Mouse (Mus musculus) intestine, embryonic 16.5 days (tissue): Measurements from ENCODE around the gene Cdv3. TPM values are rescaled to one million over a fixed set of nuclear protein-coding genes. Genes with fewer than 3 reads are reported as not detected.

Experiments
- ATAC-seq: fragments of 200-750 bp; cut with Nextera tagmentation; 2 replicates; pipeline ENCODE4 v1.8.0; 2017; ENCODE audit warnings: moderate TSS enrichment, moderate library complexity
- H3K27ac ChIP-seq: fragments of 300-500 bp; sonication (generic); 2 replicates; pipeline ENCODE4 v1.5.1; 2014; ENCODE audit warnings: mild to moderate bottlenecking, low read length
- H3K27me3 ChIP-seq: fragments of 300-500 bp; sonication (generic); replicated peaks from 2 replicates; pipeline ENCODE4 v1.6.1; 2014; ENCODE audit warnings: low read length, control low read depth, mixed read lengths; ENCODE audit not compliant: control insufficient read depth, insufficient read depth
- H3K36me3 ChIP-seq: fragments of 300-500 bp; sonication (generic); 2 replicates; pipeline ENCODE4 v1.6.1; 2014; ENCODE audit warnings: low read length, control low read depth; ENCODE audit not compliant: control insufficient read depth, insufficient read depth
- H3K4me1 ChIP-seq: fragments of 300-500 bp; sonication (generic); 2 replicates; pipeline ENCODE4 v1.6.1; 2014; ENCODE audit warnings: low read length, control low read depth, mixed read lengths; ENCODE audit not compliant: control insufficient read depth, insufficient read depth
- H3K4me2 ChIP-seq: fragments of 300-500 bp; sonication (generic); 2 replicates; pipeline ENCODE4 v1.6.1; 2014; ENCODE audit warnings: low read depth, low read length, control low read depth
- H3K4me3 ChIP-seq: fragments of 300-500 bp; sonication (generic); 2 replicates; pipeline ENCODE4 v1.5.1; 2014; ENCODE audit warnings: mild to moderate bottlenecking, low read length
- H3K9ac ChIP-seq: fragments of 300-500 bp; sonication (generic); 2 replicates; pipeline ENCODE4 v1.6.1; 2014; ENCODE audit warnings: low read depth, low read length
- H3K9me3 ChIP-seq: fragments of 300-500 bp; sonication (generic); 2 replicates; pipeline ENCODE4 v1.6.1; 2016; ENCODE audit warnings: low read length, control low read depth; ENCODE audit not compliant: control insufficient read depth
- WGBS: fragments of 180-500 bp; shearing (Covaris S2); extraction: QIAGEN DNeasy Blood & Tissue Kit; methylation state at CpG from one replicate; pipeline ENCODE4 v1.1.7; 2014; 5-methylcytosine and 5-hydroxymethylcytosine counted together
- polyA plus RNA-seq: library from polyadenylated mRNA; unstranded; fragments of >200 nt; fragmentation: Nextera tagmentation; extraction: Ambion mirVana; gene quantifications from 2 replicates; pipeline ENCODE4 v1.2.1, GENCODE M21; 2015

Gene Cdv3
- polyA plus RNA-seq, 1 experiment from 2014 or later, result 89.4 TPM

DNA sequence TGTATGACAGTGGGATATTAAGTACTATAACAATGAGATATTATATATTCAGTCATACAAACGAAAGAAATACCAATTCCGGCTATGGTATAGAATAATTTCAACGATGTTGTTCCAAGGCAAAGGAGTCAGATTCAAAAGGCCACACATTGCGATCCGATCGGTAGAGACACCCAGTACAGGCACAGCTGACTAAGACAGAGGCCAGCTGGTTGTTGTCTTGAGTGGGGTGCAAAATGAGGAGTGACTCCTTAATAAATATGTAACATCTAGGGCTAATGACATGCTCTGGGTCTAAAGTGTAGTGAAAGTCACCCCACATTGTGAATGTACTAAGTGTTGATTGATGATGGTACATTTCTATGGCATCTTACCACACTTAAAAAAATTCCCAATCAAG is 23.6 kb upstream of the Cdv3 start:
- WGBS, result 85% methylated on average over 6 of the region's 6 CpGs

DNA sequence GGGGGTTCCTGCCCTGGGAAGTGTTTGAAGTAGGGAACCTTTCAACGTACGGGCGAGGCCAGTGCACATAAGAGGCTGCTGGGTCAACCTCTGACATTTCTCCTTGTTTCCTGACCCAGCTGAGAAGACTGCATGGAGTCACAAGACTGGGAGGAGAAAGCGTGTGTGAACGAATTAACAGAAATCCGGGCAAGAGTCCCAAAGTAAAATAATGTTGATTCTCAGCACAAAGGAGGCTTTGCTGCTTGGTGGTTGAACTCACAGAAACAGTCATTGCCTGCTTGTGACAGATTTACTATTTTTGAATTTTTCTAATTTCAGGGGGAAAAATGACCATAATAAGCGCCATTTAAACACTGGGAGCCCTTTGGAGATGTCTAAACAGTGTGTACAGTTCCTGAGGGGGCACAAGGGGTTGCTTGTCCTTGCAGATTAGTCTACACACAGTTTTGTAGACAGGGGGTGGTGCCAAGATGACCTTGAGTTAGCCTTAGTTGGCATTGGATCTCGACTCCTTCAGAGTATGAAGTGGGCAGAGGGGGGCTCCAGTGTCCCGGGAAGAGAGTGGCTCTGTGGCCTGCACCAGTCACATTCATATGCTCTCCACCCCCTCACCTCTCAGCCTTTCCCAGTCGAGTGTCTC is 21.5 kb upstream of the Cdv3 start:
- H3K9ac ChIP-seq, result no peak overlapping the region
- H3K4me2 ChIP-seq, result no peak overlapping the region
- peaks cover 9% of the 10 kb centered on the region for H3K4me1 ChIP-seq
- no peaks in the 10 kb centered on the region for H3K27me3 ChIP-seq
- no peak overlapping the region for H3K27ac ChIP-seq
- H3K4me3 ChIP-seq, result no peak overlapping the region
- ATAC-seq, result no peak
- no peaks in the 10 kb centered on the region for H3K9me3 ChIP-seq
- no peaks in the 10 kb centered on the region for H3K36me3 ChIP-seq
- 58% methylated on average over 10 of the region's 10 CpGs for WGBS

More for the DNA sequence above, 23.6 kb upstream of the Cdv3 start:
- H3K4me2 ChIP-seq, result no peak overlapping the region
- no peak overlapping the region for H3K27ac ChIP-seq
- H3K9me3 ChIP-seq, result no peaks in the 10 kb centered on the region
- ATAC-seq, result no peak
- H3K4me3 ChIP-seq, result no peak overlapping the region
- no peaks in the 10 kb centered on the region for H3K36me3 ChIP-seq
- peaks cover 9% of the 10 kb centered on the region for H3K4me1 ChIP-seq
- H3K9ac ChIP-seq, result no peak overlapping the region
- H3K27me3 ChIP-seq, result no peaks in the 10 kb centered on the region

DNA sequence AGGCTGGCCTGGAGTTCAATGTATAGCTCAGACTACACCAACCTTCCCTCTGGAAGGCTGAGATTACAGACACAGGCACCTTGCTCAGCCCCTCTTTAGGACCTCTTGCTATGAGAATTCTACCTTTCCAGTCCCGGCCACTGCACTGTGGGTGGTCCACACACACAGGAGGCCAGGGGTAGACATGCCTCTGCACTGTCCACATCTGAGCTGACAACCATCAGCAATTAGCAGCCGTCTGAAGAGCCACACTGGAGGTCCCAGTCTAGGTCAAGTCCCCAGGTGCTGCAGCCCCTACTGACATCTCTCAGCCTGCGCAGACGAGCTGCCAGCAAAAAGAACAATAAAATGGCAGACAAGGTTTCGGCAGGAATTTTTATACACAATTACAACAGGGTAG is 20.9 kb upstream of the Cdv3 start:
- H3K36me3 ChIP-seq, result no peaks in the 10 kb centered on the region
- H3K27ac ChIP-seq, result no peak overlapping the region
- H3K9me3 ChIP-seq, result no peaks in the 10 kb centered on the region
- H3K9ac ChIP-seq, result no peak overlapping the region
- peaks cover 9% of the 10 kb centered on the region for H3K4me1 ChIP-seq
- WGBS, result 44% methylated on average over 5 of the region's 5 CpGs
- no peaks in the 10 kb centered on the region for H3K27me3 ChIP-seq
- no peak for ATAC-seq
- H3K4me3 ChIP-seq, result no peak overlapping the region
- no peak overlapping the region for H3K4me2 ChIP-seq

DNA sequence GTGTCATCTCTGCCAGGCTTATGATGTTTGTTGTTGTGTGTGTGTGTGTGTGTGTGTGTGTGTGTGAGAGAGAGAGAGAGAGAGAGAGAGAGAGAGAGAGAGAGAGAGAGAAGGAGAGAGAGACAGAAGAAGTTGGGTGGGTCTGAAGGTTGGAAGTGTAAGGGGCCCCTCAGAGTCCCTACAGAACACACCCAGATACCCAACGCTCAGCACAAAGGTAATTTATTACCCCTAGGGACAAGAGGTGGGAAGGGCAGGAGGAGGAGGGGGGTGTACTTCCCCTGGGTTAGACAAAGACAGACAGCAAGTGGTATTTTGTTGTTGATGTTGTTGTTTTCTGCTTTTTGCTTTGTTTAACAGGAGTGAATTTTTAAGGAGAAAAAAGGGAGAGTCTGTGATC is 20.0 kb upstream of the Cdv3 start:
- no peak overlapping the region for H3K4me3 ChIP-seq
- peaks cover 9% of the 10 kb centered on the region for H3K4me1 ChIP-seq
- no peak overlapping the region for H3K9ac ChIP-seq
- peak; percentile 82 for ATAC-seq
- no peaks in the 10 kb centered on the region for H3K27me3 ChIP-seq
- H3K4me2 ChIP-seq, result no peak overlapping the region
- H3K9me3 ChIP-seq, result no peaks in the 10 kb centered on the region
- WGBS, result 6% methylated on average over 1 of the region's 1 CpGs
- H3K36me3 ChIP-seq, result no peaks in the 10 kb centered on the region
- no peak overlapping the region for H3K27ac ChIP-seq

DNA sequence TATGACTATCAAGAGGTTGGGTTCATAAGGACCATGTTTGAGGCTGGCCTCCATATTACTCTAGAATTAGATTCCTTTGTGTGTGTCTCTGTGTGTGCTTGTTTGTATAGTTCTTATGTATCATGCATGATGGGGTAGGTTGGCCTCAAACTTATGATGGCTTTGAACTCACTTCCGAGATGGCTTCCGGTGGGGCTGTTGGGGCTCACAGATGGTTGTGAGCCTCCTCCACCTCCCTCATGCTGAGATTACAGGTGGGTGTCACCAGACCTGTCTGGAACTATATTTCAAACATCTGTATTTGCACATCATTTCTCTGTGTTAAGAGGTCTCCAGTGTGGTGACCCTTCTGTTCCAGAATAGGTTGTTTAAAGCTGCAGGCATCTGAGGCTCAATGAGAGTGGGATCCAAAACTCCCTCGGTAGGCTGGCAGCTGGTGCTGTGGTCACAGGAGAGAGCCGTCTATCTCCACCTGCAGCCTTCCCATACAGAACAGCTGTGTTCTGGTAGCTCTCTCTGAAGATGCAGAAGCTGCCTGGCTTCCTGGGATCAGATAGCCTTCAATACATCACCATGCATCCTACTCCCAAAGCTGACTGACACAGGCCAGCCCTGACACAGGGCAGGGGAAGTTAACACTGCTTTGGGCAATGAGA is 18.6 kb upstream of the Cdv3 start:
- no peak for ATAC-seq
- WGBS, result 70% methylated on average over 4 of the region's 4 CpGs
- H3K27ac ChIP-seq, result no peak overlapping the region

DNA sequence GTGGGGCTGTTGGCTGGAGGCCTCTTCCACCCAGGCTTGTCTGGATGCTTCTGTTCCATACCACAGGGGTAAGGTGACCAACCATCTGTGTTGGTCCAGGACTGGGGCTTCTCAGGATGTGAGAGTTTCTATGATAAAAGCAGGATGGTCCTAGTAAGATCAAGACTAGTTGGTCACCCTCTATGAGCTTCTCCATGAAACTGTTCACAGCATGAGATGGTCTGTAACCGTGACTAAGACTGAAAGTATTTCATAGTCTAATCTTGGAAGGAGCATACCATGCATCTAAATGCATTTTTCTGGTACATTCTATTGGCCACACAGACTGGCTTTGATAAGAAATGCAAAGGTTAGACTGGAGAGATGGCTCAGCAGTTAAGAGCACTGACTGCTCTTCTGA is 17.9 kb upstream of the Cdv3 start:
- Histone ChIP-seq H3K27ac (no peak overlapping the region), H3K36me3 (no peaks in the 10 kb centered on the region), H3K4me2 (no peak overlapping the region), H3K9me3 (no peaks in the 10 kb centered on the region), H3K4me3 (no peak overlapping the region), H3K9ac (no peak overlapping the region), H3K4me1 (peaks cover 9% of the 10 kb centered on the region), H3K27me3 (no peaks in the 10 kb centered on the region)
- 88% methylated on average over 1 of the region's 1 CpGs for WGBS
- no peak for ATAC-seq

More for the DNA sequence above, 18.6 kb upstream of the Cdv3 start:
- Histone ChIP-seq H3K9ac (no peak overlapping the region), H3K36me3 (no peaks in the 10 kb centered on the region), H3K4me3 (no peak overlapping the region), H3K4me1 (peaks cover 9% of the 10 kb centered on the region), H3K9me3 (no peaks in the 10 kb centered on the region), H3K4me2 (no peak overlapping the region), H3K27me3 (no peaks in the 10 kb centered on the region)

DNA sequence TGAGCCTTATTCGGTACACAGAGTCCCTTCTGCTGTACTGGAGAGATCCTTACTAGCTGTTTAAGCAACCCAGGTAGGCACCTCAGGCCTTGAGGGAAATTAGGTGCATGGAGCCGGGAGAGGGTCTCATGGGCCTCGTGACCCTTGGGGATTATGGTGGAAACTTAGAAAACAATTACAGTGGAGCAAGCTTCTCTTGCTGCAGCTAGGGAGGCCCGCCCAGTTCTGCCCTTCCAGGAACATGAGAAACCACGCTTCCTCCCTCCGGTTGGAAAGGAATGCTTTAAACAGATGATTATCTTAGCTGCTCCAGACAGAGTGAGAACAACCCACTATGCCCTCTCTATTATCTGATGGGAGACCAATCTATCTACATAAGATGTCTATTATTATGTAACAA is 17.3 kb upstream of the Cdv3 start:
- Histone ChIP-seq H3K4me3 (no peak overlapping the region), H3K36me3 (no peaks in the 10 kb centered on the region), H3K4me1 (peaks cover 9% of the 10 kb centered on the region), H3K4me2 (no peak overlapping the region), H3K9me3 (no peaks in the 10 kb centered on the region), H3K9ac (0 out of 2 replicates have a peak overlapping the region, but pooled peaks have one; percentile 40), H3K27me3 (no peaks in the 10 kb centered on the region), H3K27ac (no peak overlapping the region)
- no peak for ATAC-seq
- 38% methylated on average over 6 of the region's 6 CpGs for WGBS

DNA sequence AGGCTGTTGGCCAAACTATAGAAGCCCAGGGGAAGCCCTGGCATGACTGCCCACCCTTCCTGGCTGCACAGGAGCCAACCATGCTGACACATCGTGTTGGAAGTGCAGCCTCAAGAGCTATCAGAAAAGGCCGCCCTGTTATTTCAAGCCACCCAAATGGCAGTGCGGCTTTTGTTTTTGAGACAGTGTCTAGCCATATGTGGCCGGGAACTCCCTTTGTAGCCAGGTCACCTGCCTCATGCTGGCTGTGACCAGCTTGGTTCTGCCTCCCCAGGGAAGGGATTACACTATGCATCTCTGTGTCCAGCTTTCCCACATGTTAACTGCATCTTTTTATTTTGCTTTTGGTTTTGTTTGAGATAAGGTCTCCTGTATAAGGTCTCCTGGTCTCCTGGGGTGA is 14.9 kb upstream of the Cdv3 start:
- H3K9ac ChIP-seq, result no peak overlapping the region
- H3K4me3 ChIP-seq, result no peak overlapping the region
- no peaks in the 10 kb centered on the region for H3K9me3 ChIP-seq
- H3K27ac ChIP-seq, result no peak overlapping the region
- WGBS, result 97% methylated on average over 4 of the region's 4 CpGs
- no peaks in the 10 kb centered on the region for H3K4me1 ChIP-seq
- H3K4me2 ChIP-seq, result no peak overlapping the region
- H3K27me3 ChIP-seq, result no peaks in the 10 kb centered on the region
- no peak for ATAC-seq
- H3K36me3 ChIP-seq, result no peaks in the 10 kb centered on the region

DNA sequence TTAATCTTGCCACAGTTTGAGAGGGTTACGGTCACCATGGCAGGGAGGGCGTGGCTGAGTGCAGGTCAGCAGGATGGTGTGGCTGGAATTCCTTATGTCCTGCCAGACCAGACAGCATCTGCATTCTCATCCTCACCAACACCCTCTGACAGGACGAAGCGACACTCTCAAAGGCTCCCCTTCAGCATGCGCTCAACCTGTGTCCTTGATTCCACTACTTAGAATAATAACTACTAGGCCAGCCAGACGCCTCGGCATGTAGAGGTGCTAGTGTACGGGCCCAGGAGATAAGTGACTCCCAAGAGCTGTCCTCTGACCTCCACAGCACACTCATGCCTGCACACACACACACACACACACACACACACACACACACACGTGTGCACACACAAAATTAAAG is 13.6 kb upstream of the Cdv3 start:
- Histone ChIP-seq H3K27ac (no peak overlapping the region), H3K4me1 (no peaks in the 10 kb centered on the region), H3K9ac (no peak overlapping the region), H3K36me3 (no peaks in the 10 kb centered on the region), H3K9me3 (no peaks in the 10 kb centered on the region), H3K4me3 (no peak overlapping the region), H3K27me3 (no peaks in the 10 kb centered on the region), H3K4me2 (no peak overlapping the region)
- ATAC-seq, result no peak
- WGBS, result 64% methylated on average over 9 of the region's 9 CpGs

DNA sequence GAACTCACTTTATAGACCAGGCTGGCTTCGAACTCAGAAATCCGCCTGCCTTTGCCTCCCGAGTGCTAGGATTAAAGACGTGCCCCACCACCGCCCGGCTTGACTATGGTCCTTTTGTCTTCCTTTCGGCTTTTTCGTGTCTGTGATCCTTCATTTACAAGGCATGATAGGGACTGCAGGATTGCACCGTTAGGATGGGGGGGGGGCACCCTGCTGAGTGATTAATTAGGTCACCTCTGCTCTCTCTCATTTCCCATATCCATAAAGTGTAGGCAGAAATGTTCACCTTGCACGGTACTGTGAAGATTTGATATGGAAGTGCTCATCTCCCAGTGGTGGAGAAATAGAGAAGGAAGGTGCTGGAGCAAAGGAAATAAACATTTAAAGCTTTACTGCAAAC is 13.0 kb upstream of the Cdv3 start:
- H3K9ac ChIP-seq, result no peak overlapping the region
- ATAC-seq, result no peak
- H3K27ac ChIP-seq, result no peak overlapping the region
- H3K27me3 ChIP-seq, result no peaks in the 10 kb centered on the region
- 66% methylated on average over 10 of the region's 10 CpGs for WGBS
- H3K4me1 ChIP-seq, result no peaks in the 10 kb centered on the region
- H3K9me3 ChIP-seq, result no peaks in the 10 kb centered on the region
- no peak overlapping the region for H3K4me3 ChIP-seq
- H3K4me2 ChIP-seq, result no peak overlapping the region
- no peaks in the 10 kb centered on the region for H3K36me3 ChIP-seq
